Mouse (Mus musculus) kidney, adult 2 months (tissue): ENCODE measurements around the gene AC131692.1.

Experiments used
- CTCF ChIP-seq: fragments of 200-500 bp; conservative IDR thresholded peaks from 2 replicates; pipeline ENCODE4 v1.5.1; 2011; ENCODE audit warnings: low read depth, mild to moderate bottlenecking, control low read depth, low read length, moderate library complexity, mixed read lengths; ENCODE audit not compliant: insufficient read depth, insufficient read length
- POLR2A ChIP-seq: fragments of 200-500 bp; IDR thresholded peaks from one replicate; pipeline ENCODE4 v1.6.1; 2011; ENCODE audit warnings: low read depth, low read length, control low read depth

GRCm38 (mm10) chr19:6063081-6063480, 31.1 kb upstream of the AC131692.1 start:
- TF ChIP-seq POLR2A = no peak
- TF ChIP-seq CTCF = no peak
